Mouse (Mus musculus): ENCODE results near the gene Epop.
"Not testable (repeated sequence)": the region's sequence is repeated elsewhere in the genome, so short reads cannot be mapped to it uniquely, and the experiment has no call there.

DNA sequence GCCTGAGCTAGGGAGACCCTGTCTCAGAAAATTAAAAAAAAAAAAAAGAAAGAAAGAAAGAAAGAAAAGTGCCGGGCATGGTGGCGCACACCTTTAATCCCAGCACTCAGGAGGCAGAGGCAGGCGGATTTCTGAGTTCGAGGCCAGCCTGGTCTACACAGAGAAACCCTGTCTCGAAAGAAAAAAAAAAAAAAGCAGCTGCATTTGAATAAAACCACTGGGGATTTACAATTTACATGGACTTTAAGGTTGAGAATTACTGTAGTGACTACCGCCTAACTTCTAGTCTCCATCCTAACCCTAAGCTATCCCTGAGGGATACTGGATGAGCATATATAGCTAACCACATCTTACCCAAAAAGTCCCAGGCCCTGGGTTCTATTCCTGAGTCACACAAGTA, 28.5 kb upstream of the Epop start:
- not testable (repeated sequence) for TF ChIP-seq CTCF, EP300 (IDR thresholded peaks at IDR 0.05; ENCODE audit: low read depth)

All from heart, postnatal 0 days (tissue).